Mouse (Mus musculus) liver, embryonic 11.5 days (tissue): ENCODE measurements at regions not wholly inside any gene's neighbourhood (a gene's known extent, or its start where the extent isn't known, plus 50 kb on each side); places are given as distances from the start of the nearest gene placed in this dataset.

Source experiments
- ATAC-seq: fragments of 200-750 bp; cut with Nextera tagmentation; replicated peaks from 2 replicates; pipeline ENCODE4 v1.8.0; 2017; ENCODE audit warnings: moderate number of reproducible peaks, mild to moderate bottlenecking, moderate TSS enrichment, moderate library complexity; ENCODE audit not compliant: low FRiP score
- DNase-seq: peaks from one replicate; pipeline ENCODE4 v3.0.0-alpha.2; 2017; ENCODE audit warnings: low spot score
- H3K27ac ChIP-seq: fragments of 300-500 bp; sonication (generic); 2 replicates; pipeline ENCODE4 v1.5.1; 2014; ENCODE audit warnings: mild to moderate bottlenecking, low read depth, low read length, control low read depth
- H3K27me3 ChIP-seq: fragments of 300-500 bp; sonication (generic); replicated peaks from 2 replicates; pipeline ENCODE4 v1.6.1; 2014; ENCODE audit warnings: low read length, mixed read lengths; ENCODE audit not compliant: control insufficient read depth, insufficient read depth
- H3K36me3 ChIP-seq: fragments of 300-500 bp; sonication (generic); 2 replicates; pipeline ENCODE4 v1.6.1; 2014; ENCODE audit warnings: mild to moderate bottlenecking, low read length, moderate library complexity, mixed read lengths; ENCODE audit not compliant: control insufficient read depth, insufficient read depth
- H3K4me1 ChIP-seq: fragments of 300-500 bp; sonication (generic); replicated peaks from 2 replicates; pipeline ENCODE4 v1.6.1; 2014; ENCODE audit warnings: low read length, mixed read lengths; ENCODE audit not compliant: control insufficient read depth, insufficient read depth
- H3K4me2 ChIP-seq: fragments of 300-500 bp; sonication (generic); 2 replicates; pipeline ENCODE4 v1.6.1; 2014; ENCODE audit warnings: mild to moderate bottlenecking, control low read depth, moderate library complexity
- H3K4me3 ChIP-seq: fragments of 300-500 bp; sonication (generic); 2 replicates; pipeline ENCODE4 v1.5.1; 2014; ENCODE audit warnings: low read depth, low read length, control low read depth
- H3K9ac ChIP-seq: fragments of 300-500 bp; sonication (generic); 2 replicates; pipeline ENCODE4 v1.6.1; 2014; ENCODE audit warnings: low read depth, low read length, control low read depth
- H3K9me3 ChIP-seq: fragments of 300-500 bp; sonication (generic); 2 replicates; pipeline ENCODE4 v1.6.1; 2016; ENCODE audit warnings: low read length, inconsistent platforms, mixed read lengths; ENCODE audit not compliant: control insufficient read depth
- WGBS: fragments of 180-500 bp; shearing (Covaris S2); extraction: QIAGEN DNeasy Blood & Tissue Kit; methylation state at CpG from one replicate; pipeline ENCODE4 v1.1.7; 2014; 5-methylcytosine and 5-hydroxymethylcytosine counted together

DNA sequence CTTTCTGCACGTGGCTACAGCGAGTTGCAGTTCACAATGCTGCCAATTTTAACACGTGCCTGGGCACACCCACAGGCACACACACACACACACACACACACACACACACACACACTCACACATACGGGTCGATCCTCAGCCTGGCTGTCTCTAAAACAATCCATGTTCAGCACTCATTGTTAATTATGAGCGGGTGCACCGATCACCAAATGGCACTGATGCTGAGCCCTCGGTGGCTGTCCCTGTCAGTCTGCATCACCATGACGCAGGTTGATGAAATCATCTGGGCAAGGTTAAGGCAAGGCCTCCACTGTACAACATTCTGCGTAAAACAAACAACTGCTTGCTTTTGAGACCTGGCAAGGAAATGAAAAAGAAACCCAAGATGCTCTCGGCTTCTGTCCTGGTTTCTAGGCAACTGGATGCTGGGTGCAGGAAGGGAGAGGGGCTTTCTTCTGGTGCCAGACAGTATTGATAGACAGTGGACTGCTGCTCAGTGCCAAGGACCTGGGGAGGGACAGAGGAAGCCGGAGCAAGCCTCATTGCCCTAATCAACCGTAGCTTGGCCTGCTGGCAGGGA, 187.3 kb downstream of the Wdr11 start:
- Histone ChIP-seq H3K9ac (no peak overlapping the region), H3K27ac (no peak overlapping the region), H3K36me3 (no peaks in the 10 kb centered on the region), H3K4me2 (no peak overlapping the region), H3K4me3 (no peak overlapping the region), H3K9me3 (no peaks in the 10 kb centered on the region), H3K4me1 (no peaks in the 10 kb centered on the region), H3K27me3 (no peaks in the 10 kb centered on the region)
- no peak for DNase-seq
- WGBS, result 70% methylated on average over 13 of the region's 13 CpGs
- ATAC-seq, result no peak

DNA sequence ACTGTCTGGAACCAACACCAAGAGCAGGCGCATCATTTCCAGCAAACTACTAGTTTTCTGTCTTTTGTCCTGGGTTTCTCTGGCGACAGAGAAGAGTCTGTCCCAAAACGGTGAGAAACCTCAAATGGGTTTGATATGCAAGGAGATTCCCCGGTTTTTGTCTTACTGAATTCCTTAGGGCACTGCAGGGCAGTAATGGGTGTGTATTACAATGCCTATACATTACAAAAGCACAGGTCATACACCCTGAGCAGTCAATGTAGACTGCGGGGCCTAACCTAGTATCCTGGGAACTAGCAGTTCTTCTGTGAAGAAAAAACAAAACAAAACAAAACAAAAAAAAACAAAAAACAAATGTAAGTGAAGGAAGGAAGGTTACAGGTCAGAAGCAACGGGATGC, 188.3 kb downstream of the Wdr11 start:
- H3K9me3 ChIP-seq, result no peaks in the 10 kb centered on the region
- H3K27ac ChIP-seq, result no peak overlapping the region
- DNase-seq (no peak), ATAC-seq (no peak)
- no peak overlapping the region for H3K4me2 ChIP-seq
- no peaks in the 10 kb centered on the region for H3K36me3 ChIP-seq
- WGBS, result 62% methylated on average over 6 of the region's 6 CpGs
- no peaks in the 10 kb centered on the region for H3K4me1 ChIP-seq
- H3K27me3 ChIP-seq, result no peaks in the 10 kb centered on the region
- no peak overlapping the region for H3K9ac ChIP-seq
- no peak overlapping the region for H3K4me3 ChIP-seq

DNA sequence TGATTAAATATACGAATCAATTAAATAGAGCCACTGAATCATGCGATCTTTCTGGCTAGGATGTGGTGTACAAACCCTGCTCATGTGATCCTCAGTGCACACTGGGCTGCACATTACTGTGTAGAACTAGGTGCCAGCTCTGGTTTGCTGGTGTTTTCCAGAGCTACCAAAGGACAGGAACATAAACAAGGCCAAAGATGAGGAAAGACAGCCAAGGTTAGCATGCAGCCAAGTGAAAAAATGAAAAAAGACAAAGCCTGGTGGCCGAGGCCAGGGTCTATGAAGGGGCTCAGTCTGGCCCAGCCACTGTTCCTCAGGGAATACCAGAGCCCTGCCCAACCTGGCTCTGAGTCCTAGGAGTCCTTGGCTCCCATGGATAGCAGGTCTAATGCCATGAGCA, 190.1 kb downstream of the Wdr11 start:
- Histone ChIP-seq H3K9me3 (no peaks in the 10 kb centered on the region), H3K4me2 (no peak overlapping the region), H3K27ac (no peak overlapping the region), H3K4me3 (no peak overlapping the region), H3K9ac (no peak overlapping the region), H3K36me3 (no peaks in the 10 kb centered on the region), H3K4me1 (no peaks in the 10 kb centered on the region), H3K27me3 (no peaks in the 10 kb centered on the region)
- WGBS, result 65% methylated on average over 3 of the region's 3 CpGs
- ATAC-seq (no peak), DNase-seq (no peak)

DNA sequence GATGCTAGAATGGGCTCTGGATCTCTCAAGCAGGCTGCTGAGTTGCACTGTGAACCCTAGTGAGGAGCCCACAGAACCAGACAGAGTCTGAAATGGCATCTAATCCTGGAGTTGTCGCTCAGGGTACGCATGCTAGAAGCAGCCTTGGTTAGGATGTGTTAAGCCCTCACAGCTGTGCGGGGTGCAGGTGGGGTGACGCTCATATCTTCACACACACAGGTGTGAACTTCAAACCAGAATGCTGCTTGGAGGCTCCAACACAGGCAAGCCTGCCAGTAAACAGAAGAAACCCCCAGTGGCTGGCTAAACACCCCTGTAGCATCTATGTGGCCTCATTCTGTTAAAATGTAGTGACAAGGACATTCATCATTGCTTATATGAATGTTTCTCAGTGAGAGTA, 193.3 kb downstream of the Wdr11 start:
- Histone ChIP-seq H3K9ac (no peak overlapping the region), H3K27me3 (no peaks in the 10 kb centered on the region), H3K36me3 (no peaks in the 10 kb centered on the region), H3K4me3 (no peak overlapping the region), H3K4me1 (no peaks in the 10 kb centered on the region), H3K4me2 (no peak overlapping the region), H3K9me3 (no peaks in the 10 kb centered on the region), H3K27ac (no peak overlapping the region)
- no peak for DNase-seq
- 76% methylated on average over 4 of the region's 4 CpGs for WGBS
- ATAC-seq, result no peak

DNA sequence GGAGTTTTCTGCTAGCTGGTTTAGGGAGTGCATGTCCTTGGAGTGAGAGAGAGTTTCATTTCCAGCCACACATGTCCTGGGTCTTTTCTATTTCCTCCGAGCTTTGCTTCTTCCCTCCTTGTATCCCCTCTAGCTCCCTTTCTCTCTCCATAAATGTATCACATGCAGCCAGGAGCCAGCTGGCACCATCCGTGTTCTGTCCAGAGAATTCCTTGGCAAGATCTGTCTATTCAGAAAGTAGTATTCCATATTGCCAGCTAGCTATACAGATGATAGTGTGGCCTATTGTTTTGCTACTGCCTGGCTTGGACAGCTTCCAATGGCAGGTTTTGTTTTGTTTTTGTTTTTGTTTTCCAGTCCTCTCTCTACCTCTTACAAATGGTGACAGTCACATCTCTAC, 195.3 kb downstream of the Wdr11 start:
- no peak for DNase-seq
- no peaks in the 10 kb centered on the region for H3K27me3 ChIP-seq
- H3K36me3 ChIP-seq, result no peaks in the 10 kb centered on the region
- no peak for ATAC-seq
- no peak overlapping the region for H3K27ac ChIP-seq
- H3K4me3 ChIP-seq, result no peak overlapping the region
- no peak overlapping the region for H3K4me2 ChIP-seq
- H3K4me1 ChIP-seq, result no peaks in the 10 kb centered on the region
- no peaks in the 10 kb centered on the region for H3K9me3 ChIP-seq
- H3K9ac ChIP-seq, result no peak overlapping the region
- WGBS, result 79% methylated on average over 2 of the region's 2 CpGs

DNA sequence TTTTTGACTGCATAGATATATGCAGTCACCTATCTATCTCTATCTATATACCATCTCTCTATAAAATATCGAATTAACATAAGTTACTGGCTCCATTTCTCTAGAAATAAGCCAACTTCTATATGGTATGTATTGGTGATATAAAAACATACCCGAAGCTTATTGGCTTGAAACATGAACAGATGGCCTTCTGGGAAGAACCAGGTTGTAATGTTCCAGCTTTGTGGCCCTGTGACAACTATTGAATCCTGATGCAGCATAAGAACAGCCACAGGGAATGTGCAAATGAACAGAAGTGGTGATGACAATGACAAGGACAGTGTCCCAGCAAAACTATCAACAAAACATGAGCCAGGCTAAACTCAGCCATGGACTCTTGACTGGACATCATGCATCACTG, 196.1 kb downstream of the Wdr11 start:
- DNase-seq, result no peak
- no peak for ATAC-seq
- Histone ChIP-seq H3K4me1 (no peaks in the 10 kb centered on the region), H3K27ac (no peak overlapping the region), H3K9me3 (no peaks in the 10 kb centered on the region), H3K9ac (no peak overlapping the region), H3K27me3 (no peaks in the 10 kb centered on the region), H3K4me2 (no peak overlapping the region), H3K4me3 (no peak overlapping the region), H3K36me3 (no peaks in the 10 kb centered on the region)
- WGBS, result 76% methylated on average over 2 of the region's 2 CpGs

DNA sequence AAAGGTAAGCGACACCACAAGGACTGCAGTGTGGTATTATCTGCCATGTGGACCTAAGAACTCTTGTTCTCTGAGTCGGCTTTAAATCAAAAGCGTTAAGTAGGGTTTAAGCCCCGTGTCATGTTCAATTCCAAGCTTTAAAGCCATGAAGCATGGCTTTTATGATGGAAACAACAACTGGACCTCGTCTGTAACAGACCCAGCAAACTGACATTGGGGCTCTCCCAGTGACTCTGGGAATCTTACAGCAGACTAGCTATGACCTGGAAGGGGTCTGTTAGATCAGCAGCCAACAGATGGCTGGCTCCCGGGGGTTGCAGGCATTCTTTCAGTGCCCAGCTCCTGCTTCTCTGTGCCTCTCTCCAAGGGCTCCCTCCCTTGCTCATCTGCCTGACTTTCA, 197.8 kb downstream of the Wdr11 start:
- Histone ChIP-seq H3K9ac (no peak overlapping the region), H3K4me2 (no peak overlapping the region), H3K27ac (no peak overlapping the region), H3K4me3 (no peak overlapping the region), H3K4me1 (no peaks in the 10 kb centered on the region), H3K36me3 (no peaks in the 10 kb centered on the region), H3K9me3 (no peaks in the 10 kb centered on the region), H3K27me3 (no peaks in the 10 kb centered on the region)
- WGBS, result 57% methylated on average over 6 of the region's 6 CpGs
- DNase-seq (no peak), ATAC-seq (no peak)

DNA sequence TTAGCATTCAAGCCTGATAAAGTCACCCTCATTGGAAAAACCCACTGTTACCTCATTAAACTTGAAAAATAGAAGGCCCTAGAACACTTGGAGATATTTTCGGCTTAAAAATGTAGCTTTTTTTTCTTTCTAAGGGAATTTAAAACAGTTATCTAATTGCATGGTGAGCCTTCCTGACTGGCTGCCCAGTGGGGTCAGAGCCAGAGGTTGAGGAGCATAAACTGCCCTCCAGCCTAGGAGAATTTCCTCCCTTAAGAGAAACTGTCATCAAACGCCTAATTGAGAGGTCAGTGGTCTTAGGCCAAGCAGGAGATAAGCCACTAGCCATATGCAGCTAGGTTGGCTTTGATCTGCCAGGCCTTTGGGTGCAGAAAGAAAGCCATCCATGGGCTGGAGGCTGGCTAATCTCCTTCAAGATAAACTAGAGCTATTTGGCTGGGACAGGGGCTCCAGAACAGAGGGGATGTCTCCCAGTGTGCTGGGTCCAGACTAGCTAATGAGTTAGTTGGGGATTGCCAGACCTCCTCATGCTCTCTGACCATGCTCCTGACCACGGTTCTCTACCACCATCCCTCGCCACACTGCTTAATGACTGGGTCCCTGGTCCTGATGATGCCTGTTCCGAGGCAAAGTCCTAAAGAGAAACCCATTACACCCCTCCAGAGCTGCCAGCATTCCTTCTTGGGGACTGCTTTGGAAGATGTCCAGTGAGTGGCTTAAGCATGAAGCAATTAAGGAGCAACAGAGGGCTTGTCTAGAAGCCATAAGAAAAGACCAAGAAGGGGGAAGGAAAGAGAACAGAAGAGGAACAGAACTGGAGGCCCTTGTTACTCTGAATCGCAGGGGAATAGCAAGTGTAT, 199.2 kb downstream of the Wdr11 start:
- Histone ChIP-seq H3K4me1 (no peaks in the 10 kb centered on the region), H3K4me3 (no peak overlapping the region), H3K9ac (no peak overlapping the region), H3K27ac (no peak overlapping the region), H3K36me3 (no peaks in the 10 kb centered on the region), H3K4me2 (no peak overlapping the region), H3K9me3 (no peaks in the 10 kb centered on the region), H3K27me3 (no peaks in the 10 kb centered on the region)
- WGBS, result 47% methylated on average over 6 of the region's 6 CpGs
- DNase-seq (no peak), ATAC-seq (no peak; the same call in 1 of the 2 replicates)

DNA sequence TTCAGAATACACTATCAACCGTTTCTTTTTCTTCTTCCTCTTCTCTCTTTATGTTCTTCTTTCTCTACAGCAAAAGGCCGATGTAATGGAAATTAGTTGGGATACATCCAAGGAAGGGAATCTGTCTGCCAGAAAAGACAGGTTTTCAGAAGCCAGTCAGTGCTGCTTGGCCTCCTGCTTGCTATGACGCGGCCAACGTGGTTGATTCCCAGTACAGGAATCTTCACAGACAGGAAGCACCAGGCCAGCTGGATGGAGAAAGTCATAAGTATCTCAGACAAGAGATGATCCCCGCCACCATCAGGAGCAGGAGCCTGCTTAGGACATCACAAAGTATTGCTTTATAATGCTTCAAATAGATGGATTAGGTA, 199.8 kb downstream of the Wdr11 start:
- Histone ChIP-seq H3K4me1 (no peaks in the 10 kb centered on the region), H3K27ac (no peak overlapping the region), H3K4me2 (no peak overlapping the region), H3K9me3 (no peaks in the 10 kb centered on the region), H3K36me3 (no peaks in the 10 kb centered on the region), H3K9ac (no peak overlapping the region), H3K27me3 (no peaks in the 10 kb centered on the region), H3K4me3 (no peak overlapping the region)
- ATAC-seq (no peak), DNase-seq (no peak)
- 70% methylated on average over 6 of the region's 6 CpGs for WGBS
